Mouse (Mus musculus) monocyte, adult 5-6 weeks (primary cell): ENCODE results near the gene Rab13. TPM values are rescaled to one million over a fixed set of nuclear protein-coding genes. Genes with fewer than 3 reads are reported as not detected.
"Not testable (repeated sequence)": the region's sequence is repeated elsewhere in the genome, so short reads cannot be mapped to it uniquely, and the experiment has no call there.

Source experiments
- ATAC-seq: fragments of 153-309, 156-312 bp; replicated peaks from 2 replicates; pipeline ENCODE4 v1.8.0; 2017; ENCODE audit warnings: mild to moderate bottlenecking; ENCODE audit not compliant: low TSS enrichment, insufficient number of reproducible peaks, severe bottlenecking, poor library complexity, low FRiP score
- total RNA-seq: library from RNA; stranded (forward); fragments of 200-1000, 200-491, 200-594 nt; gene quantifications from 3 replicates; pipeline ENCODE4 v1.2.3, GENCODE M21; 2017

Rab13 gene
- total RNA-seq, 1 experiment from 2014 or later: not detected

- no peak for ATAC-seq
Observed at GRCm38 (mm10) chr3:90222455-90222854, 9.0 kb downstream of the Rab13 start.

GRCm38 (mm10) chr3:90222941-90223340 lies 9.4 kb downstream of the Rab13 start:
- ATAC-seq: no peak

- ATAC-seq: no peak
Observed at GRCm38 (mm10) chr3:90224331-90224730, 10.8 kb downstream of the Rab13 start.

GRCm38 (mm10) chr3:90231075-90231474 lies 17.6 kb downstream of the Rab13 start:
- peak; percentile 36 for ATAC-seq

GRCm38 (mm10) chr3:90231507-90232333 lies 18.2 kb downstream of the Rab13 start, which contains the start of gene Jtb:
Gene Jtb, plus strand, starts transcription at chr3:90231597.
- ATAC-seq: peak; percentile 99

- no peak for ATAC-seq
Observed at GRCm38 (mm10) chr3:90241251-90241650, 27.8 kb downstream of the Rab13 start.

GRCm38 (mm10) chr3:90241669-90242358 lies 28.3 kb downstream of the Rab13 start:
- no peak for ATAC-seq

GRCm38 (mm10) chr3:90242984-90243775 lies 29.7 kb downstream of the Rab13 start, which contains the start of gene Creb3l4:
Gene Creb3l4, minus strand, starts transcription at chr3:90243512.
- no peak for ATAC-seq

- no peak for ATAC-seq
Observed at GRCm38 (mm10) chr3:90245406-90245805, 31.9 kb downstream of the Rab13 start.

- ATAC-seq: no peak
Observed at GRCm38 (mm10) chr3:90247630-90247959, 34.1 kb downstream of the Rab13 start.

- ATAC-seq: peak; percentile 93
Observed at GRCm38 (mm10) chr3:90247960-90248745, 34.7 kb downstream of the Rab13 start, which contains the start of gene Slc39a1. Gene Slc39a1, plus strand, starts transcription at chr3:90248172.

GRCm38 (mm10) chr3:90248746-90249100 lies 35.2 kb downstream of the Rab13 start:
- peak; percentile 7; the same call in 1 of the 2 replicates for ATAC-seq

- ATAC-seq: no peak
Observed at GRCm38 (mm10) chr3:90250791-90251190, 37.3 kb downstream of the Rab13 start.

GRCm38 (mm10) chr3:90251731-90252226 lies 38.3 kb downstream of the Rab13 start:
- not testable (repeated sequence) for ATAC-seq

GRCm38 (mm10) chr3:90252659-90253058 lies 39.2 kb downstream of the Rab13 start:
- not testable (repeated sequence) for ATAC-seq

GRCm38 (mm10) chr3:90253174-90253573 lies 39.7 kb downstream of the Rab13 start:
- ATAC-seq: not testable (repeated sequence)

GRCm38 (mm10) chr3:90253653-90254418 lies 40.3 kb downstream of the Rab13 start, which contains the start of gene Crtc2:
Gene Crtc2, plus strand, starts transcription at chr3:90254163.
- peak; percentile 98 for ATAC-seq
